Mouse (Mus musculus): Measurements from ENCODE around the gene Fam71e2.

The Fam71e2 gene

DNA sequence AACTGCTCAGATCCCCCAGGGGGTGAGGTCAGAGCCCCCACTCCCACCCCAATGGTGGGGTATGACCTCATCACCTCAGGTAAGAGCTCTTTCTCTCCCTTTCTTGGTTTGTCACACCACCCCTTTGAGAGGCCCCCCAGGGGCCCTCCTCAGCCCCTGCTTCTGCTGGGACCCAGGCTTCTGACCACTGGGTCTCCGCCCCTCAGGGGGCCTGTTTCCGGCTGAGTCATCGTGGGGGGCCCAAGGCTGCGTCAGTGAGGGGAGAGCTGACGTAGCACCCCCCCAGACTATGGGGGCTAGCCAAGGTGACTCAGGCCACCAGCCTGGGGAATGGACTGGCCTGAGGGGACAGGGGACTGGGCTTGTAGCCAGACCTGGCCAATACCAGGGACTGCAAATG, 8.8 kb upstream of the Fam71e2 start:
- DNase-seq (ENCODE audit: extremely low read depth, low read depth, low spot score), result no peak

GRCm38 (mm10) chr7:4777851-4778637, 6.9 kb upstream of the Fam71e2 start:
- DNase-seq (ENCODE audit: extremely low read depth, low read depth, low spot score), result no peak

- DNase-seq (ENCODE audit: extremely low read depth, low read depth, low spot score), result no peak
Measured at GRCm38 (mm10) chr7:4776861-4777830, 6.0 kb upstream of the Fam71e2 start.

GRCm38 (mm10) chr7:4776131-4776530, 5.0 kb upstream of the Fam71e2 start:
- no peak for DNase-seq (ENCODE audit: extremely low read depth, low read depth, low spot score)

DNA sequence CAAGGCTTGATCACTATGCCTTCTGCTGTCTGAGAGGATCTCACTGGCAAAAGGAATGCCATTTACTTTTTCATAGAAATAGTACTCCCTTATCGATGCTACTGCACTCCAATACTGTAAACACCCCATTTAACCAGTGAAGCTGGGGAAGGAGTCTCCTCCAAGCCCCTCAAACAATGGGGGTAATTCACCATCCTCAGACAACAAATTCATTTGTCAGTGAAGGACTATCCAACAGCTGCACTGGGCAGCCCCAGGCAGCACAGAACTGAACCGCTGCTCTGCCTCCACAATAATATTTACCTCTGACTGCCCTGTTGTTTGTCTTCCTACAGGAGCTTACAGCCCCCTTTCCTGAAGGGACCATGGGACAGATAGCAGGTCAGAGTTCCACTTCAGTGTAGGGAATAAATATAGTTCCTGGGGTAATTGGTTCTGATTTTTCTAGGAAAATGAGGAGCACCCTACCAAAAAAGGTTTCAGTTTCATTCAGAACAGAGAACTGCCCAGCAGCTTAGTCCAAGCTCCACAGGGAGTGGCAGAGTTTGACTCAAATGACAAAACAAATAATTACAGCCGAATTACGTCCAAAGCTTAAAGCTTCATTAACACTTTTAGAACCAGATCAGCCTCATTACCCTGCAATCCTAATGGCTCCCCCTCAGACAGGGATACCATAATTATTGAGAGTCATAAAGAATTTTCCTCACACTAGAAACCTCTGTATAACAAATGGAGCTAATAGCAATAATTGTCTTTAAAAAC, 6.0 kb downstream of the Fam71e2 start:
- DNase-seq (ENCODE audit: extremely low read depth, low read depth, low spot score), result no peak

- DNase-seq (ENCODE audit: extremely low read depth, low read depth, low spot score), result no peak
Measured at GRCm38 (mm10) chr7:4759670-4760069, 11.4 kb downstream of the Fam71e2 start.

GRCm38 (mm10) chr7:4752821-4753570, 18.1 kb downstream of the Fam71e2 start, which contains the start of gene Cox6b2:
Cox6b2 (minus strand) TSS chr7:4753094.
- no peak for DNase-seq (ENCODE audit: extremely low read depth, low read depth, low spot score)

- DNase-seq (ENCODE audit: extremely low read depth, low read depth, low spot score), result no peak
Measured at GRCm38 (mm10) chr7:4751971-4752820, 18.9 kb downstream of the Fam71e2 start.

- DNase-seq (ENCODE audit: extremely low read depth, low read depth, low spot score), result no peak
Measured at GRCm38 (mm10) chr7:4749169-4749568, 21.9 kb downstream of the Fam71e2 start.

- DNase-seq (ENCODE audit: extremely low read depth, low read depth, low spot score), result no peak
Measured at GRCm38 (mm10) chr7:4748321-4748720, 22.8 kb downstream of the Fam71e2 start.

- DNase-seq (ENCODE audit: extremely low read depth, low read depth, low spot score), result no peak
Measured at GRCm38 (mm10) chr7:4747156-4747899, 23.8 kb downstream of the Fam71e2 start.

DNA sequence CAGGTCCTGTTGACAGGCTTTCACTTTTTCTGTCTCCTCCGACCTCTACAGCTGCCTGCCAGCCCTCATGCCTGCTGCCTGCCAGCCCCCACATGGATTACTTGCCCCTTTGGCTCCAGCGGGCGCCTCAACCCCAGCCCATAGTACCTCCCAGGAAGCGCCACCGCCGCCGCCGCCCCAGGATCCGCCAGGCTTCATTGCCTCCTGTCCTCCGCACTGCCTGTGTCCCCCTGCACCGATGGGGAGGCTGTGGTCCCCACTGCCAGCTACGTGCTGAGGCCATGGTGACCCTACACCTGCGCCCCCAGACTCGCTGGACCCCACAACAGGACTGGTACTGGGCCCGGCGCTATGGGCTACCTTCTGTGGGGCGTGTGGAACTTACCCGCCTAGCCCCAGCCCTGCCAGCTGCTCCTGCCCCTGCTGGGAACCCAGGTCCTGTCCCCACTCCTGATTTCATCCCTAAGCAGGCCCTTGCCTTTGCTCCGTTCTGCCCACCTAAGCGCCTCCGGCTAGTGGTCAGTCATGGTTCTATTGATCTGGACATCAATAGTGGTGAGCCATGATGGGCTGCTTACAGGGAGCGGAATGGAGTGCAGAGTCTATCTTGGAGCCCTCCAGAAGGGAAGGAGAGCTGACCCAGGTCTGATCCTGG, 24.6 kb downstream of the Fam71e2 start:
- DNase-seq (ENCODE audit: extremely low read depth, low read depth, low spot score), result no peak

DNA sequence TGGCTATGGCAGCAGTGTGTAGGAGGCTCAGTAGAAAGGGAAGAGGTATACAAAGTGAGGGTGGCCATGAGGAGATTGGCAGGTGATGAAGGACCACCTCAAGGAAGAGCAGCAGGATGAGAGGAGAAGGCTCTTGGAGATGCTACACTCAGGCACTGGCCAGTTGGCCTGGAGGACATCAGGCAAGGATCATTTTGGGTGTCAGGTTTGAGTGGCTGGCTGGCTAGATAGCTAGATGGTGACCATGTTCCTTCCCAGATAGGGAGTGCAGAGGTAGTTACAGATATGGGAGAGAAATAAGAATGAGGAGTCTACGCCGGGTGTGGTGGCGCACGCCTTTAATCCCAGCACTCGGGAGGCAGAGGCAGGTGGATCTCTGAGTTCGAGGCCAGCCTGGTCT, 26.2 kb downstream of the Fam71e2 start:
- no peak for DNase-seq (ENCODE audit: extremely low read depth, low read depth, low spot score)

GRCm38 (mm10) chr7:4743354-4743753, 27.7 kb downstream of the Fam71e2 start:
- no peak for DNase-seq (ENCODE audit: extremely low read depth, low read depth, low spot score)

DNA sequence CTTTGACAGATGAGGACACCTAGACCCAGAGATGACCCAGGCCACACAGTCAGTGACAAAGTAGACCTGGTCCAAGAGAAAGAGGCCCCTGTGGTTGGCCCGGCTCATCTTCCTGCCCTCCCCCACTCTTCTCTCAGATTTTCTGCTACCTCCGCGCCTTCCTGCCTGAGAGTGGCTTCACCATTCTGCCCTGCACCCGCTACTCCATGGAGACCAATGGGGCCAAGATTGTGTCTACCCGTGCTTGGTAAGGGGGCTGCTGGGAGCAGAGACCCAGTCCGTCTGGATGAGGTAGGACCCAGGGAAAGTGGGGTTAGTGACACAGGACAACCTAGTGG, 28.7 kb downstream of the Fam71e2 start:
- DNase-seq (ENCODE audit: extremely low read depth, low read depth, low spot score), result no peak

DNA sequence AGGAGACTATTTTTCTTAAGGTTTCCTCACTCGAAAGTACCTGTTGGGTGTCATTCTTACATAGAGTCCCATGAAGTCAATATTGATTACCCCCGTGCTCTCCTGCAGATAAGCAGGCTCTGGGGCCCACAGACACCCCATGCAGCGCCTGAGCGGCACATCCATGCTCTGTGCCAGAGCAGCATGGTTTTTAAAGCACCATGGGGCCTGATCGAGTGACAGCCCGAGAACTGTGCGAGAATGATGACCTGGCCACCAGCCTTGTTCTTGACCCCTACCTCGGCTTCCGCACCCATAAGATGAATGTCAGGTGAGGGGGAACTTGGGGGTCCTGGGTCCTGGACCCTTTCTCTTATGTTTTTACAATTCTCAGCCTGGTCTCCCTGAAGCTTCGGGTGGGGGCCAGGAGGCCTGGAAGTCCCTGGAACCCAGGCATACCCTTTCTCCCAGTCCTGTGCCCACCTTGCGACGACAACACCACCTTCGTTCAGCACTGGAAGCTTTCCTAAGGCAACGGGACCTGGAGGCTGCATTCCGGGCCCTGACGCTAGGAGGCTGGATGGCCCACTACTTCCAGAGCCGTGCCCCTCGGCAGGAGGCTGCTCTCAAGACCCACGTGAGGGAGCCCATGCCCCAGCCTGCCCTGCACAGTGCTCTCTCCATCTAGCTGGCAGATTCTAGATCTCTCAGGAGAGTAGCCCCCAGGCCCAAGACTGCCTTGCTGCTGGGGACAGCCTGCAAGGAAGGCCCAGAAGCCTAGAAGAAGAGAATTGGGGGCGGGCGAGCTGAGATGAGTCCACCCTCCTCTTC, 29.2 kb downstream of the Fam71e2 start:
- DNase-seq (ENCODE audit: extremely low read depth, low read depth, low spot score), result no peak

DNA sequence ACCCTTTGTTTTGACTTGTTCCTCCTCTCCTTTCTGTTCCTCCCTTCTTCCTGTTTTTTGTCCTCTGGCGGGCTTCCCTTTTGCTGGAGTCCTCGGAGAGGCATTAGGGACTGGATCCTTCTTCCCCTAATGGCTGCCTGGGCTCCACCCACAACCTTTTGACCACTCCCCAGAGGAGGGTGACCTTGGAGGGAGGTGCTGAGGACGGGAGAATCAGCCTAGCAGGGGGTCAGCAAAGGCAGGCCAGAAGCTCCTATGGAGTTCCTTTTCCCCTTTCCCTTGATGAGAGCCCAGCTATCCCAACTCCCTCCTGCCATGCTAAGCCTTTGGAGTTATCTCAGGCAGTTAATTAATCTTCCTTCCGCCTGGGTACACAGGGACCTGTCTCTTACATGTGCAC, 30.0 kb downstream of the Fam71e2 start:
- DNase-seq (ENCODE audit: extremely low read depth, low read depth, low spot score), result no peak

GRCm38 (mm10) chr7:4740309-4740727, 30.8 kb downstream of the Fam71e2 start:
- DNase-seq (ENCODE audit: extremely low read depth, low read depth, low spot score), result no peak

Measured in fat pad, adult 2 months (tissue).